Mouse (Mus musculus) forebrain, embryonic 10.5 days (tissue): Measurements from ENCODE around the gene Tdpoz1. TPM values are rescaled to one million over a fixed set of nuclear protein-coding genes. Genes with fewer than 3 reads are reported as not detected.
"Not testable (repeated sequence)": the region's sequence is repeated elsewhere in the genome, so short reads cannot be mapped to it uniquely, and the experiment has no call there.

Source experiments
- DNase-seq: peaks from one replicate; pipeline ENCODE4 v3.0.0-alpha.2; 2017; ENCODE audit warnings: low spot score; ENCODE audit errors: extremely low spot score
- H3K27ac ChIP-seq: fragments of 300-500 bp; sonication (generic); 2 replicates; pipeline ENCODE4 v1.5.1; 2016; ENCODE audit warnings: mild to moderate bottlenecking
- H3K27me3 ChIP-seq: fragments of 300-500 bp; sonication (generic); 2 replicates; pipeline ENCODE4 v1.6.1; 2016; ENCODE audit warnings: mild to moderate bottlenecking; ENCODE audit not compliant: poor library complexity, severe bottlenecking
- H3K36me3 ChIP-seq: fragments of 300-500 bp; sonication (generic); replicated peaks from 2 replicates; pipeline ENCODE4 v1.6.1; 2016; ENCODE audit warnings: mild to moderate bottlenecking, moderate library complexity
- H3K4me1 ChIP-seq: fragments of 300-500 bp; sonication (generic); 2 replicates; pipeline ENCODE4 v1.6.1; 2016
- H3K4me3 ChIP-seq: fragments of 300-500 bp; sonication (generic); 2 replicates; pipeline ENCODE4 v1.5.1; 2016; ENCODE audit warnings: mild to moderate bottlenecking, moderate library complexity
- H3K9me3 ChIP-seq: fragments of 300-500 bp; sonication (generic); 2 replicates; pipeline ENCODE4 v1.6.1; 2016; ENCODE audit warnings: mild to moderate bottlenecking, moderate library complexity
- WGBS: fragments of 180-500 bp; shearing (Covaris S2); methylation state at CpG from one replicate; pipeline ENCODE4 v1.1.7; 2016; 5-methylcytosine and 5-hydroxymethylcytosine counted together
- polyA plus RNA-seq: library from polyadenylated mRNA; unstranded; fragments of >200 nt; fragmentation: Nextera tagmentation; extraction: Ambion mirVana; gene quantifications from 2 replicates; pipeline ENCODE4 v1.2.1, GENCODE M21; 2016

Tdpoz1 gene
- polyA plus RNA-seq, result not detected in 2 replicates

DNA sequence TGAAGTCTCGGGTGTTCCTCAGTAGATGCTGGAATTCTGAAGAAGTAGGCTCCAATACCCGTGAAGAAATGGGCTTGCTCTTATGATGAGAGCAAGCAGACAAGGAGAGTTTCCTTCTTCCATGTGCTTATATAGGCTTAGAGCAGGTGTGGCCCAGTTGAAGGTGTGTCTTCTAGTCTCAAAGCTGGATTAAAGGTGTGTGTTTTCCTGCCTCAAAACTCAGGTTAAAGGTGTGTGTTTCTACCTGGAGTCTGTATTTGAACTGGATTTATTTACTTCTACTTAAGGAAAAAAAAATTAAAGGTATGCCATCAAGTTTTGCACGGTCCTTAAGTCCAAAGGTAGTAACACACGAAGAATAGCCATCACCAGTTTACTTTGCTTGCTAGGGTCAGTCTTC, at the start of gene Tdpoz1:
Tdpoz1 (minus strand) TSS at position 101 of the 400 bp plus-strand sequence.
- not testable (repeated sequence) for H3K9me3 ChIP-seq, H3K4me3 ChIP-seq, H3K4me1 ChIP-seq, H3K36me3 ChIP-seq, DNase-seq, H3K27me3 ChIP-seq, H3K27ac ChIP-seq
- WGBS, result 85% methylated on average over 3 of the region's 4 CpGs

- DNase-seq, H3K4me1 ChIP-seq, H3K9me3 ChIP-seq, H3K4me3 ChIP-seq, H3K36me3 ChIP-seq, H3K27ac ChIP-seq, H3K27me3 ChIP-seq: not testable (repeated sequence)
- 87% methylated on average over 2 of the region's 2 CpGs for WGBS
Observed at GRCm38 (mm10) chr3:93708969-93709637, 33.0 kb upstream of the Tdpoz1 start.

DNA sequence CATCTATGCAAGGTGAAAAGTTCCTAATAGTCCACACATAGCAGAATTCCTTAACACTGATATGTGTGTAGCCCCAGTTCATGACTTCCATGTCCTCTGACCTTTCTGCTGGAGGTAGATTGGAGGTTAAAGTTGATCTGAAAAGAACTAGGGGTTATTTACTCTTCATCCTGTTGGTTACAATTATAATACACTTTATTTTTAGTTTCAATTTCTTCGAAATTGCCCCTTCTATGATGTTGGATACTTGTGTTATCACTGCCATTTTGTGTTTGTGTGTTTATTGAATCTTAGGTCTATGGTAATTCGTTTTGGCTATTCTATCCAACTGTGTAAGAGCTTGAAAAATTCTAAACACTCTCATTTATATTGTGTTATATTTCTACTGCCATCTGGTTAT, 16.9 kb upstream of the Tdpoz1 start, which contains the start of gene Gm37596:
Gm37596 (minus strand) TSS at position 101 of the 400 bp plus-strand sequence.
- not testable (repeated sequence) for H3K36me3 ChIP-seq, H3K9me3 ChIP-seq, H3K4me1 ChIP-seq, H3K27me3 ChIP-seq, H3K27ac ChIP-seq, H3K4me3 ChIP-seq, DNase-seq
- WGBS, result 50% methylated on average over 1 of the region's 2 CpGs

DNA sequence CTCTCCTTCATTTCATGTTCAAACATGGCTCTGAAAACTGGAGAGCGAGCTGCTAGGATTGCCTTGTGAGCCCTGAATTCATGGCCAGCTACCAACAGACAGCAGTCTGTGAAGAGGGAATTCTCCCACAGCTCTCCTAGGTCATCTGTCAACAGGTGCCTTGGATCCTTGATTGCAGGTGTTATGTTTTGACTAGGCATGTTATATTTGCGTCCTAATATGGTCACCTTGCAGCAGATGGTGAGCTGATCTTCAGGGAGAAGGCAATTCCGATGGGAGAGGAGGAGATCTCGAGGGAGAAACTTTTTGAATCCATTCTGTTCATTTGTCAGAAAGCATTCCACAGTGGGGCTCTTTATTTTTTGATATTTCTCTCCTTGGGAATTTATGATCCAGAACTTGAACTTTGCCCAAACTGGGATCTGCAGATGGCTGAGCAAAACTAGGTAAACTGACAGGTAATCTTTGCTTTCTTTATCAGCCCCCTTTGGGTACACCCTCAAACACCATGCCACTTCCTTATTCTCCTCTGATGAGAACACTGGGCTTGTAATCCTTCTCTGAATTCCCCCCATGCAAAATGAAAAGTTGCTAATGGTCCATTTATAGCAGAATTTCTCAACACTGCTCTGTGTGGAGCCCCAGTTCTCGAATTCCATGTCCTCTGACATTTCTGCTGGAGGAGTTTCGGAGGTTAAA, 5.2 kb downstream of the Tdpoz1 start:
- H3K4me3 ChIP-seq, H3K4me1 ChIP-seq, H3K9me3 ChIP-seq, H3K27ac ChIP-seq, H3K36me3 ChIP-seq, H3K27me3 ChIP-seq, DNase-seq: not testable (repeated sequence)
- 88% methylated on average over 5 of the region's 6 CpGs for WGBS

DNA sequence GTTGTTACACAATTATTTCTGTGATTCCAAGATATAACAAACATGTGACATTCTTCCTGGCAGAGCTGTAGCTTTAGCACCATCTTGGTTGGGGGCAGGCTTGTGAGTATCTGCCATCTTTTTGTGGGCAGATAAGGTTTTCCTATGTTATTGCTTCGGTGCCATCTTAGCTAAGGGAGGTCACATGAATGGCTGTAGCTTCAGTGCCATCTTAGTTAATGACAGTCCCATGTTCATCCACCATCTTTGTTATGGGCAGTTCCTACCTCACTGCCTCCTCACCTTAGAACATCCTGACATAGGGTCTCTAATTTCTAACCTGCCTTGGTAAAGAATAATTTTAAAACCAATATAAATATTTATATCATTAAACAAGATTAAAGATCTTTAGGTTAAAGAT, 21.9 kb downstream of the Tdpoz1 start:
- H3K4me3 ChIP-seq, result no peak overlapping the region
- H3K27ac ChIP-seq, result no peak overlapping the region
- no peaks in the 10 kb centered on the region for H3K36me3 ChIP-seq
- no peaks in the 10 kb centered on the region for H3K27me3 ChIP-seq
- 85% methylated on average over 1 of the region's 1 CpGs for WGBS
- DNase-seq, result no peak
- H3K9me3 ChIP-seq, result no peaks in the 10 kb centered on the region
- no peaks in the 10 kb centered on the region for H3K4me1 ChIP-seq

DNA sequence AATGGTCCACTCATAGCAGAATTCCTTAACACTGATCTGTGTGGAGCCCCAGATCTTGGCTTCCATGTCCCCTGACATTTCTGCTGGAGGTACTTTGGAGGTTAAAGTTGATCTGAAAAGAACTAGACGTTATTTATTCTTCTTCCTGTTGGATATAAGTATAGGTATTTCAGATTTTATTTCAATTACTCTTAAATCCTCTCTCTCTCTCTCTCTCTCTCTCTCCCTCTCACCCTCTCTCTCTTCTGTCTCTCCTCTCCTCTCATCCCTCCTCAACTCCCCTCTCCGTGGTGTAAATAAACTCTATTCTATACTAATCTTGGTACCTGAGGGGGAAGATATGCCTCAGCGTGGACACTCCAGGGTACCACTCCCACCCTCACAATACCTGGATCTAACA, 23.5 kb downstream of the Tdpoz1 start, which contains the start of gene Tdpoz2:
Tdpoz2 (minus strand) TSS at position 101 of the 400 bp plus-strand sequence.
- no peaks in the 10 kb centered on the region for H3K9me3 ChIP-seq
- no peak for DNase-seq
- WGBS, result 85% methylated on average over 3 of the region's 3 CpGs
- no peak within 1 kb of the TSS for H3K27ac ChIP-seq
- H3K4me1 ChIP-seq, result no peaks in the 10 kb centered on the region
- H3K27me3 ChIP-seq, result no peaks in the 10 kb centered on the region
- no peaks in the 10 kb centered on the region for H3K36me3 ChIP-seq
- no peak within 1 kb of the TSS for H3K4me3 ChIP-seq

- not testable (repeated sequence) for H3K4me3 ChIP-seq, H3K27me3 ChIP-seq, DNase-seq, H3K27ac ChIP-seq, H3K4me1 ChIP-seq, H3K9me3 ChIP-seq, H3K36me3 ChIP-seq
- WGBS, result 88% methylated on average over 4 of the region's 4 CpGs
Observed at GRCm38 (mm10) chr3:93630917-93631714, 45.0 kb downstream of the Tdpoz1 start.

Other genes starting within 250 kb of the Tdpoz1 start
- 0.30 and 0.37 TPM in 2 replicates for gene Tchh, start 234.0 kb downstream of the Tdpoz1 start, polyA plus RNA-seq
- not detected in 2 replicates for gene Tchhl1, start 207.6 kb downstream of the Tdpoz1 start, polyA plus RNA-seq
- gene S100a11, start 155.8 kb downstream of the Tdpoz1 start, polyA plus RNA-seq, result 211 and 229 TPM in 2 replicates
- gene S100a10, start 121.2 kb downstream of the Tdpoz1 start, polyA plus RNA-seq, result 93.1 and 94.7 TPM in 2 replicates
- not detected in 2 replicates for gene Tdpoz2, start 23.6 kb downstream of the Tdpoz1 start, polyA plus RNA-seq
- not detected in 2 replicates for gene Gm37596, start 16.8 kb upstream of the Tdpoz1 start, polyA plus RNA-seq
- not detected in 2 replicates for gene Gm5773, start 96.7 kb upstream of the Tdpoz1 start, polyA plus RNA-seq
- gene Tdpoz4, start 120.1 kb upstream of the Tdpoz1 start, polyA plus RNA-seq, result not detected in 2 replicates
- gene Tdpoz3, start 149.7 kb upstream of the Tdpoz1 start, polyA plus RNA-seq, result not detected in 2 replicates